Mouse (Mus musculus) bone marrow macrophage, adult 2 months (primary cell): ENCODE results near the gene Slc35d2.

ENCODE experiments used
- CTCF ChIP-seq: IDR thresholded peaks from 2 replicates; pipeline ENCODE4 v1.5.1; 2012; ENCODE audit warnings: low read depth, mild to moderate bottlenecking, low read length, moderate library complexity
- POLR2A ChIP-seq: IDR thresholded peaks from 2 replicates; pipeline ENCODE4 v1.6.1; 2012; ENCODE audit warnings: mild to moderate bottlenecking, low read depth, low read length, borderline replicate concordance

GRCm38 (mm10) chr13:64117442-64117841, 11.7 kb downstream of the Slc35d2 start:
- TF ChIP-seq POLR2A = no peak
- TF ChIP-seq CTCF = no peak
